Mouse (Mus musculus) liver, embryonic 14.5 days (tissue): ENCODE measurements at regions not wholly inside any gene's neighbourhood (a gene's known extent, or its start where the extent isn't known, plus 50 kb on each side); places are given as distances from the start of the nearest gene placed in this dataset.
"Not testable (repeated sequence)": the region's sequence is repeated elsewhere in the genome, so short reads cannot be mapped to it uniquely, and the experiment has no call there.

ENCODE experiments used
- CTCF ChIP-seq: IDR thresholded peaks from 2 replicates; pipeline ENCODE4 v1.5.1; 2016; ENCODE audit warnings: antibody characterized with exemption, low read depth, control low read depth
- EP300 ChIP-seq: IDR thresholded peaks from 2 replicates; pipeline ENCODE4 v1.6.1; 2016; ENCODE audit warnings: antibody characterized with exemption, low read depth

DNA sequence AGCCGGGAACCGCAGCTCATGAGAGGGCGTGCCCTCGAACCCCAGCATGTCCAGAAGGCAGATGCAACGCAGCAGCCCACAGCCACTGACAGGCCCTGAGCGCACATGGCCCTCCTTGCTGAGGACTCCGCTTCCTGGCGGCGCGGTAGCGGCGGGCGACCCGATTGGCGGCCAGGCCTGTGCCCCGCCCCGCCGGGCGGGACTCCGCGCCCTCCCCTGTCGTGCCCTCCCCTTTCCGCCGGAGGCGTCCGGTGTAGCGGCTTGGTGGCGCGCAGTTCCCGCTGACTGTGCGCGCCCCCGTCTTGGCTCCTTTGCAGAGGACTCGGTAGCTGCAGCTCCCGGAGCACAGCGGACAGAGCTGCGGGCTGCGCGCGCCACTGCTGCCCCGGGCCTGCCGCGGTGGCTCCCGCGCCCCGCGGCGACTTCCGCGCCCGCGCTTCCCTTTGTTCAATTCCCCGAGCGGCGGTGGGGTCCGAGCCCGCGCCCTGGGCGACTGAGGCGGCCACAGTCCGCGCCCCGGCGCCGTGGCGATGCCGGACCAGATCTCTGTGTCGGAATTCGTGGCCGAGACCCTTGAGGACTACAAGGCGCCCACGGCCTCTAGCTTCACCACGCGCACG lies 665.9 kb upstream of the Gm21863 start:
- not testable (repeated sequence) for TF ChIP-seq CTCF, EP300
